Mouse (Mus musculus): ENCODE measurements around the gene Nr2c2. TPM values are rescaled to one million over a fixed set of nuclear protein-coding genes. Genes with fewer than 3 reads are reported as not detected.
A peak's percentile ranks its signal among the peaks of the same experiment; 100 is the strongest.

The Nr2c2 gene
- polyA plus RNA-seq, 1 experiment from 2014 or later = 9.0 TPM

- Histone ChIP-seq H3K36me3 (ENCODE audit: control insufficient read depth, insufficient read depth, low read length) (peaks cover 45% of the 10 kb centered on the region), H3K27me3 (ENCODE audit: control insufficient read depth, insufficient read depth, low read length) (no peaks in the 10 kb centered on the region), H3K4me2 (replicated peaks; ENCODE audit: low read depth) (no peak overlapping the region), H3K9me3 (ENCODE audit: control insufficient read depth, low read length) (no peaks in the 10 kb centered on the region), H3K4me3 (ENCODE audit: low read depth, low read length) (no peak overlapping the region), H3K4me1 (replicated peaks; ENCODE audit: control insufficient read depth, insufficient read depth) (no peaks in the 10 kb centered on the region), H3K27ac (replicated peaks) (no peak overlapping the region), H3K9ac (ENCODE audit: low read length) (no peak overlapping the region)
- ATAC-seq (ENCODE audit: low FRiP score, low TSS enrichment) (no peak), DNase-seq (ENCODE audit: low spot score) (no peak)
- 81% methylated on average over 1 of the region's 1 CpGs for WGBS
- no peak for TF ChIP-seq CTCF (IDR thresholded peaks at IDR 0.05; ENCODE audit: low read depth)
- TF ChIP-seq EP300 (optimal IDR thresholded peaks at IDR 0.05) = no peak
Measured at GRCm38 (mm10) chr6:92162724-92163123, 71.5 kb downstream of the Nr2c2 start.

- no peak for DNase-seq (ENCODE audit: low spot score)
- Histone ChIP-seq H3K4me1 (replicated peaks; ENCODE audit: control insufficient read depth, insufficient read depth) (no peaks in the 10 kb centered on the region), H3K27ac (replicated peaks) (no peak overlapping the region), H3K9ac (ENCODE audit: low read length) (no peak overlapping the region), H3K36me3 (ENCODE audit: control insufficient read depth, insufficient read depth, low read length) (peaks cover 17% of the 10 kb centered on the region; the same call in 1 of the 2 replicates), H3K9me3 (ENCODE audit: control insufficient read depth, low read length) (0 out of 2 replicates have a peak, but pooled peaks cover 2% of the 10 kb centered on the region), H3K4me2 (replicated peaks; ENCODE audit: low read depth) (no peak overlapping the region), H3K27me3 (ENCODE audit: control insufficient read depth, insufficient read depth, low read length) (no peaks in the 10 kb centered on the region), H3K4me3 (ENCODE audit: low read depth, low read length) (no peak overlapping the region)
- no peak for ATAC-seq (ENCODE audit: low FRiP score, low TSS enrichment)
- no peak for TF ChIP-seq EP300 (optimal IDR thresholded peaks at IDR 0.05)
- 84% methylated on average over 1 of the region's 1 CpGs for whole genome bisulfite sequencing
Measured at GRCm38 (mm10) chr6:92176450-92176849, 85.3 kb downstream of the Nr2c2 start.

- Histone ChIP-seq H3K4me3 (ENCODE audit: low read depth, low read length) (peak within 1 kb of the TSS; percentile 88), H3K4me1 (replicated peaks; ENCODE audit: control insufficient read depth, insufficient read depth) (peaks cover 3% of the 10 kb centered on the region; the same call in 1 of the 2 replicates), H3K9me3 (ENCODE audit: control insufficient read depth, low read length) (0 out of 2 replicates have a peak, but pooled peaks cover 2% of the 10 kb centered on the region), H3K36me3 (ENCODE audit: control insufficient read depth, insufficient read depth, low read length) (peaks cover 1% of the 10 kb centered on the region), H3K4me2 (replicated peaks; ENCODE audit: low read depth) (peak within 1 kb of the TSS; percentile 84), H3K27me3 (ENCODE audit: control insufficient read depth, insufficient read depth, low read length) (no peaks in the 10 kb centered on the region), H3K9ac (ENCODE audit: low read length) (peak within 1 kb of the TSS; percentile 83), H3K27ac (replicated peaks) (peak within 1 kb of the TSS; percentile 56; the same call in 1 of the 2 replicates)
- TF ChIP-seq CTCF (IDR thresholded peaks at IDR 0.05; ENCODE audit: low read depth) (no peak), EP300 (optimal IDR thresholded peaks at IDR 0.05) (no peak)
- DNase-seq (ENCODE audit: low spot score) (peak; percentile 80), ATAC-seq (ENCODE audit: low FRiP score, low TSS enrichment) (peak; percentile 90)
- 2% methylated on average over 42 of the region's 42 CpGs for WGBS
Measured at GRCm38 (mm10) chr6:92183621-92184131, 92.5 kb downstream of the Nr2c2 start, which contains the start of gene Mrps25. Mrps25 (minus strand) TSS chr6:92184033.

- TF ChIP-seq EP300 (optimal IDR thresholded peaks at IDR 0.05) (no peak), CTCF (IDR thresholded peaks at IDR 0.05; ENCODE audit: low read depth) (peak; percentile 37; the same call in 1 of the 2 replicates)
- peak; percentile 26 for DNase-seq (ENCODE audit: low spot score)
- Histone ChIP-seq H3K4me1 (replicated peaks; ENCODE audit: control insufficient read depth, insufficient read depth) (peaks cover 3% of the 10 kb centered on the region; the same call in 1 of the 2 replicates), H3K9ac (ENCODE audit: low read length) (peak overlapping the region; percentile 83), H3K27ac (replicated peaks) (no peak overlapping the region), H3K36me3 (ENCODE audit: control insufficient read depth, insufficient read depth, low read length) (peaks cover 3% of the 10 kb centered on the region), H3K9me3 (ENCODE audit: control insufficient read depth, low read length) (no peaks in the 10 kb centered on the region), H3K4me3 (ENCODE audit: low read depth, low read length) (peak overlapping the region; percentile 88), H3K27me3 (ENCODE audit: control insufficient read depth, insufficient read depth, low read length) (no peaks in the 10 kb centered on the region), H3K4me2 (replicated peaks; ENCODE audit: low read depth) (peak overlapping the region; percentile 84)
- ATAC-seq (ENCODE audit: low FRiP score, low TSS enrichment) = peak; percentile 25; the same call in 1 of the 2 replicates
- WGBS = 10% methylated on average over 10 of the region's 10 CpGs
Measured at GRCm38 (mm10) chr6:92184178-92184577, 93.0 kb downstream of the Nr2c2 start.

- H3K9ac ChIP-seq (ENCODE audit: low read length) = no peak overlapping the region
Measured at GRCm38 (mm10) chr6:92199414-92199813, 108.2 kb downstream of the Nr2c2 start.

GRCm38 (mm10) chr6:92214055-92214772, 123.0 kb downstream of the Nr2c2 start:
- Histone ChIP-seq H3K9me3 (ENCODE audit: control insufficient read depth, low read length) (no peaks in the 10 kb centered on the region), H3K36me3 (ENCODE audit: control insufficient read depth, insufficient read depth, low read length) (peaks cover 3% of the 10 kb centered on the region; the same call in 1 of the 2 replicates), H3K4me2 (replicated peaks; ENCODE audit: low read depth) (peak overlapping the region; percentile 72), H3K4me3 (ENCODE audit: low read depth, low read length) (peak overlapping the region; percentile 94), H3K27me3 (ENCODE audit: control insufficient read depth, insufficient read depth, low read length) (no peaks in the 10 kb centered on the region), H3K4me1 (replicated peaks; ENCODE audit: control insufficient read depth, insufficient read depth) (no peaks in the 10 kb centered on the region), H3K27ac (replicated peaks) (peak overlapping the region; percentile 88), H3K9ac (ENCODE audit: low read length) (peak overlapping the region; percentile 94)
- peak; percentile 17 for DNase-seq (ENCODE audit: low spot score)
- ATAC-seq (ENCODE audit: low FRiP score, low TSS enrichment) = peak; percentile 36; the same call in 1 of the 2 replicates
- under 1% methylated on average over 48 of the region's 48 CpGs for WGBS
- TF ChIP-seq EP300 (optimal IDR thresholded peaks at IDR 0.05) (no peak), CTCF (IDR thresholded peaks at IDR 0.05; ENCODE audit: low read depth) (no peak)

More at GRCm38 (mm10) chr6:92199414-92199813, 108.2 kb downstream of the Nr2c2 start:
- no peaks in the 10 kb centered on the region for H3K9me3 ChIP-seq (ENCODE audit: control insufficient read depth, low read length)
- no peak overlapping the region for H3K27ac ChIP-seq (replicated peaks)
- no peak overlapping the region for H3K4me2 ChIP-seq (replicated peaks; ENCODE audit: low read depth)
- H3K36me3 ChIP-seq (ENCODE audit: control insufficient read depth, insufficient read depth, low read length) = peaks cover 36% of the 10 kb centered on the region
- DNase-seq (ENCODE audit: low spot score) = no peak
- ATAC-seq (ENCODE audit: low FRiP score, low TSS enrichment) = no peak
- H3K27me3 ChIP-seq (ENCODE audit: control insufficient read depth, insufficient read depth, low read length) = no peaks in the 10 kb centered on the region
- 89% methylated on average over 8 of the region's 8 CpGs for WGBS
- no peaks in the 10 kb centered on the region for H3K4me1 ChIP-seq (replicated peaks; ENCODE audit: control insufficient read depth, insufficient read depth)
- TF ChIP-seq CTCF (IDR thresholded peaks at IDR 0.05; ENCODE audit: low read depth) (no peak), EP300 (optimal IDR thresholded peaks at IDR 0.05) (no peak)
- no peak overlapping the region for H3K4me3 ChIP-seq (ENCODE audit: low read depth, low read length)

Data from stomach, postnatal 0 days (tissue).